ENCODE assay signal across 8 mouse cellular contexts in the genomic region with DNA sequence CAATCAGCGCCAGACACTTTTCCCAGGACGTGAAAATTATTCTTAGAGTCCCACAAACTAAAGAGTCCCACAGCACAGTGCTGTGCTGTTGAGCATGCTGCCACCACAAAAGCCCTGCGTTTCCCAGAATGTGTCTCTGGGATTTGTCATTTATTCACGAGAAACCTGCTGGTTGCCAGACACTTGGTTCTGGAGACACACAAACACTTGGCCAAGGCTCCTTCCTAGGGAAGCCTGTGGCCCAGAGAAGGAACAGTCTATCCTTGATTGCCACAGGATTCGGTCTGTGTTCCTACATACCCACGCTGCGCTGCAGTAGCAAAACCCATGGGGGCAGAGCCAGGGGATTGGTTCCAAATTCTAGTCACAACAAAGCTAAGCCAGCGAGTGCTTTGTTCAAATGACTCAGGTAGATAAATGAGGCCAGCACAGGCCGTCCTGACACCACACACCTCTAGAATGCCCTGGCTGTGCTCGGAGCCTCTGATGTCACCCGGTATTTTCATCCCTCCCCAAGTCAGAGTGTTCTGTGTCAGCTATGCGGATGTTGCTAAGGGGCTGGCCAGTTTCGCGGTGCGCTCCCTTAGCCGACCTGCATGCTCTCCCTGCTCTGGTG.
DNase-seq lines count a peak whose midpoint lies in the region; ATAC-seq lines count a peak whose summit lies in the region.

No protein-coding gene starts in this region.

- peak overlapping the region; percentile 7; the same call in 1 of the 2 replicates for H3K4me3 ChIP-seq in embryonic facial prominence, embryonic 15.5 days (replicated peaks)
- no peak overlapping the region for H3K4me3 ChIP-seq in limb, embryonic 15.5 days

- H3K36me3 ChIP-seq in embryonic facial prominence, embryonic 15.5 days = no peaks in the 10 kb centered on the region
- H3K36me3 ChIP-seq in limb, embryonic 15.5 days = no peaks in the 10 kb centered on the region

- peaks cover 18% of the 10 kb centered on the region for H3K27me3 ChIP-seq in embryonic facial prominence, embryonic 15.5 days
- 0 out of 2 replicates have a peak, but pooled peaks cover 9% of the 10 kb centered on the region for H3K27me3 ChIP-seq in limb, embryonic 15.5 days

- 48% methylated on average over 16 of the region's 16 CpGs for WGBS in embryonic facial prominence, embryonic 15.5 days
- 60% methylated on average over 16 of the region's 16 CpGs for WGBS in limb, embryonic 15.5 days

- intact Hi-C loops in left cerebral cortex, postnatal 14 days (cut with DNase I) = loop anchor here (2.0 to 5.0 kb wide), 4 partner anchors 65 to 482 kb away; a partner anchor contains a TSS
- intact Hi-C loops in left cerebral cortex, postnatal 10 days (cut with DNase I) = loop anchor here (5.0 kb wide), 4 partner anchors 63 to 477 kb away; a partner anchor contains a TSS
- intact Hi-C loops in heart, postnatal 14 days (cut with DNase I) = loop anchor here (1.0 to 5.0 kb wide), 6 partner anchors 65 to 547 kb away; a partner anchor contains a TSS

- ATAC-seq in embryonic facial prominence, embryonic 15.5 days (ENCODE audit: insufficient number of reproducible peaks, low FRiP score, low TSS enrichment, low read depth) = no peak
- no peak for ATAC-seq in limb, embryonic 15.5 days (ENCODE audit: insufficient number of reproducible peaks, low FRiP score, low TSS enrichment, low read depth)
- no peak for ATAC-seq in megakaryocyte progenitor cell, adult 5-6 weeks (replicated peaks; ENCODE audit: poor library complexity)

- H3K9ac ChIP-seq in embryonic facial prominence, embryonic 15.5 days = no peak overlapping the region
- no peak overlapping the region for H3K9ac ChIP-seq in limb, embryonic 15.5 days

- peaks cover 18% of the 10 kb centered on the region for H3K4me1 ChIP-seq in embryonic facial prominence, embryonic 15.5 days
- peaks cover 20% of the 10 kb centered on the region for H3K4me1 ChIP-seq in limb, embryonic 15.5 days

- no peaks in the 10 kb centered on the region for H3K9me3 ChIP-seq in embryonic facial prominence, embryonic 15.5 days (replicated peaks)
- H3K9me3 ChIP-seq in limb, embryonic 15.5 days = no peaks in the 10 kb centered on the region

- peak; percentile 24 to 49 for DNase-seq in left cerebral cortex, postnatal 14 days (ENCODE audit: low spot score in 2 of 2)
- no peak for DNase-seq in left cerebral cortex, postnatal 10 days (ENCODE audit: extremely low spot score in 1 of 2, low spot score in 2 of 2)
- DNase-seq in heart, postnatal 14 days = peak; percentile 18 to 38
- DNase-seq in thymus, postnatal 10 days (ENCODE audit: low spot score in 2 of 2) = no peak
- no peak for DNase-seq in lung, postnatal 36 days

- H3K27ac ChIP-seq in embryonic facial prominence, embryonic 15.5 days (replicated peaks) = no peak overlapping the region
- H3K27ac ChIP-seq in limb, embryonic 15.5 days = no peak overlapping the region

- peak overlapping the region; percentile 46 for H3K4me2 ChIP-seq in embryonic facial prominence, embryonic 15.5 days (replicated peaks)
- H3K4me2 ChIP-seq in limb, embryonic 15.5 days = peak overlapping the region; percentile 27; the same call in 1 of the 2 replicates

Comparison
In these comparisons a context has a peak if more than half of its experiments do, and no peak if none do; other contexts are left out.
1. DNase-seq: peak in left cerebral cortex, postnatal 14 days (2 of 2) and heart, postnatal 14 days (2 of 2); none in left cerebral cortex, postnatal 10 days (0 of 2), thymus, postnatal 10 days (0 of 2) and lung, postnatal 36 days (single experiment).